Mouse (Mus musculus) cerebellum, postnatal 14 days (tissue): Measurements from ENCODE around the gene Frem3.

Experiments used
- DNase-seq, 2 experiments: peaks; one replicate each; pipeline ENCODE4 v3.0.0; 2021; ENCODE audit warnings: mixed read lengths in 2 of 2

The Frem3 gene

DNA sequence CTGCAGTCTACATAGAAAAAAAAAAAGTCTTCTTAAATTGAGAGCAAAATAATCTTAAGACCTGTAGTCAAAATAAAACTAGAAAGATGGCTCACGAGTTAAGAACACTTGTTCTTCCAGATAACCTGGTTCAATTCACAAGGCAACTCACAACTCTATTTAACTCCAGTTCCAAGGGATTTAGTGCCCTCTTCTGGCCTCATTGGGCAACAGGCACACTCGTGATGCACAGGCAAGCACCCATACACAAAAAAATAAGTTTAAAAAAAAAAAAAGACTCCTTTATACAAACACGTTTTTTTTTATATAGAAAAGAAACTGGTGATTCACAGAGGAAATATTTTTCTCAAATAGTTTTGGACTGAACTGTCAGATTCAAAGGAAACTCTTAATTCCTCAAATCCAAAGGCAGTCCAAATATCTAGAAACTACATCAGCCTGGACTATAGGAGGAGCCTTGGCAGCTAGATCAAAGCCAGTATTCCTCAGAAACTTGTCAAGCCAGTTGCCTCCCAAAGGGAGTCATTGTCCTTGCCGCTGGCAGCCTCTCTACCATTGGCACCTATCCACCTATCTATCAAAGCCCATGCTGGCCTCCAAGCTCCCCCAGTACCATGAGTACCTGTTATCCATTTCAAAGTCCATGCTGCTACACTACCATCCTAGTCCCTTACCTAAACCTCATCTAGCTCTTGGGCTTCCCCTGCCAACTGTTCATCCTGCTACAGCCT lies 100.0 kb downstream of the Frem3 start:
- peak in 1 of 2 experiments; percentile 21 for DNase-seq

DNA sequence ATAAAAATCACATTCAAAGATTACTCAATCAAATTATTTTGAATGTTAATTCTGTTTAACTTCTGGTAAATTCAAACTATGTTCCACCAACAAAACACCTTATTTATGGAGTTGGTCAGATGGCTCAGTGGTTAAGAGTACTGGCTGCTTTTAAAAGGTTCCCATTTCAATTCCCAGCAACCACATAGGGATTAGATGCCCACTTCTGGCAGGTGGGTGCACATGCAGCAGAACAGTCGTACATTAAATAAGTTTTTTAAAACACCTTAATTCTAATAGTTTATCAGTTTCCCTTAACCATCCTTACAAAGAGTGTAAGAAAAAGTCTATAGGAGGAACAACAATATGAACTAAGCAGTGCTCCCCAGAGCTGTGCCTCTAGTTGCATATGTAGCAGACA lies 103.6 kb downstream of the Frem3 start:
- DNase-seq, result no peak

GRCm38 (mm10) chr8:80732326-80732725 lies 121.4 kb downstream of the Frem3 start:
- no peak for DNase-seq

GRCm38 (mm10) chr8:80738046-80738387 lies 127.1 kb downstream of the Frem3 start:
- DNase-seq, result no peak

DNA sequence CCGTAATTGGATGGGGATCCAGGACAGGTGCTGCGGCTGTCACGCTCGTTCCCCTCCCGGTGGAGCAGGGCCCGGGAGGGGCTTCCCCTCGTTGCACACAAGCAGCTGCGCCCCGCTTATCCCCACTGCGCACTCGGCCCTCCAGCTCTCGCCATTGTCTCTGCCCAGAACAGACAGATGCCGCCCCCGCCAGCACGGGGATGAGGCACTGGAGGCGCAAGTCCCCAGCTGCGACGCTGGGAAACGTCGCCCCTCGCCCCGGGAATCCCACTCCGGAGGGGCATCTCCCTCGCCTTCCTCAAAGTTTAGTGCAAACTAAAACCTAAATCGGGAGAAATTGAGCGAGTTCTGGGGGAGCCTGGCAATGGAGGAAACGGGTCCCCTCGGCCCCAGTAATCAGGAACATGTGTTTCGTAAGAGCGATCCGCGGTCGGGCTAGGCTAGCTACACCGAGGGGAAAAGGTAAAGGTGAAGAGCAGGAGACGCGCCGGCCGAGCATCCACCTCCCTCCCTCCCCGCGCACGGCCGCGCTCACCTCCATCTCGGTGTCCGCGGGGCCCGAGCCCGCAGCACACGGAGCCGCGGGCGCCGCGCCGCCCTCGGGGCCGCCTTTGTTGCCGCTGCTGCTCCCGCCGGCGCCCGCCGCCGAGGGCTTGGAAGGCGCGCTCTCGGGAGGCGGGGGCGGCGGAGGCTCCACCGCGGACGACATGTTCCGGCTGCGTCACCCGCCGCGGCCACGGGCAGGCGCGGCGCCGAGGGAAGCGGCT lies 127.7 kb downstream of the Frem3 start:
- DNase-seq, result peak; percentile 62 to 66

DNA sequence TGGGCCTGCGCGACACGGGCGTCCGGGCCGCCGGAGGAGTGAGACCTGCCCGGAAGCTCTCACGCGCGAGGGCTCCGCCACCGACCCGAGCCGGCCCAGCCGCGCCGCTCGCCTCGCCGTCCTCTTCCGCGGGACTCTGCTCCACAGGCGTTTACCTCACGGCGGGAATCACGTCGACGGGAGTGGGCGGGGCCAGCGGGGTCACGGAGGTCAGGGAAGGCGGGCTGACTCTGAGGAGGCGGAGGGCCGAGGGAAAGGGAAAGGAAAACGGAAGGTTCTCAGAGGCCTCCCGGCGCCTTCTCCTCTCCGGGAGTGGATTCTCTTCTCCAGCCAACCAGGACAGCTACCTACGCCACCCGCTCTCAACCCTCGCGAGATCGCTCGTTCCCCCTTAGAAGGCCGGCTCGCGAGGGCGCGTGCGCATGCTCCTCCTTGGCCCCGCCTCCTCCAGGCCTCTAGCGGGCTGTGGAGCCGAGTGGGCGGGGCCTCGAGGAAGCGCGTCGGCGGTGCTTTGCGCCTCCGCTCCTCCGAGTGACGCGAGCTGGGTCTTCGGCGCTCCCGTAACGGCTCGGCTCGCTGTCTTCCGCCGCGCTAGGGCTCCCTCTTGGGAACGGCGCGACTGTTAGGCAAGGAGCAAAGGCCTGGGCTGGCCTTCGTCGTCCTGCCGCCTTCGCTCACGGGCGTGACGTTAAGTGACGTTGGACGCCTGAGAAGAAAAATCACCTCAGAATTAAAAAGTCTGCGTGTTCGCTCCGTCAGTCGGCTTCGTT lies 128.5 kb downstream of the Frem3 start, which contains the start of gene Smarca5:
TSS of gene Smarca5 (minus strand) at position 343 of the 770 bp plus-strand sequence.
- DNase-seq, result peak; percentile 97 to 98

DNA sequence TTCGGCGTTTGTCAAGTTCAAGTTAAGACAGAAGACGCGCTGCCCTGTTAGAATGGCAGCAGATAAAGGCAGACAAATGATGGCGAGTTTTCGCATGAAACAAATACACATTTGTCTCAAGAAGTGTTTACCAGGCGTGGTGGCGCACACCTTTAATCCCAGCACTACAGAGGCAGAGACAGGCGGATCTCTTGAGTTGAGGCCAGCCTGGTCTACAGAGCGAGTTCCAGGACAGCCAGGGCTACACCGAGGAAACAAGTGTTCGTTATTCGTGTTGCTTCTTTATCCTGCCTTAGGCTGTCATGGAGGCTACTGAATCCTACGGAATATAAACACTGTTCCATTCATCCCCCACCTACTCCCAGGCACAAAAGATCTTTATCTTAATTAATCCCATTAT lies 129.1 kb downstream of the Frem3 start:
- no peak for DNase-seq
